Mouse (Mus musculus): ENCODE results near the gene Dnajc1. TPM values are rescaled to one million over a fixed set of nuclear protein-coding genes. Genes with fewer than 3 reads are reported as not detected.

Dnajc1 gene
- polyA plus RNA-seq, 1 experiment from 2014 or later, result 16.5 TPM

- no peaks in the 10 kb centered on the region for H3K9me3 ChIP-seq (replicated peaks; ENCODE audit: control insufficient read depth, low read length)
- no peaks in the 10 kb centered on the region for H3K27me3 ChIP-seq (replicated peaks; ENCODE audit: control insufficient read depth, insufficient read depth, low read length)
- 84% methylated on average over 11 of the region's 11 CpGs for WGBS
- H3K4me2 ChIP-seq (ENCODE audit: low read length), result no peak overlapping the region
- H3K27ac ChIP-seq (ENCODE audit: low read depth, low read length), result no peak overlapping the region
- no peaks in the 10 kb centered on the region for H3K4me1 ChIP-seq (ENCODE audit: control insufficient read depth, insufficient read depth, low read length)
- H3K4me3 ChIP-seq (ENCODE audit: low read depth, low read length), result no peak overlapping the region
- no peaks in the 10 kb centered on the region for H3K36me3 ChIP-seq (ENCODE audit: control insufficient read depth, insufficient read depth, low read length)
- DNase-seq (ENCODE audit: low spot score), result no peak
- no peak overlapping the region for H3K9ac ChIP-seq (ENCODE audit: low read length)
- ATAC-seq, result no peak
These were observed 20.0 kb downstream of the Dnajc1 start for GRCm38 (mm10) chr2:18372400-18373182.

DNA sequence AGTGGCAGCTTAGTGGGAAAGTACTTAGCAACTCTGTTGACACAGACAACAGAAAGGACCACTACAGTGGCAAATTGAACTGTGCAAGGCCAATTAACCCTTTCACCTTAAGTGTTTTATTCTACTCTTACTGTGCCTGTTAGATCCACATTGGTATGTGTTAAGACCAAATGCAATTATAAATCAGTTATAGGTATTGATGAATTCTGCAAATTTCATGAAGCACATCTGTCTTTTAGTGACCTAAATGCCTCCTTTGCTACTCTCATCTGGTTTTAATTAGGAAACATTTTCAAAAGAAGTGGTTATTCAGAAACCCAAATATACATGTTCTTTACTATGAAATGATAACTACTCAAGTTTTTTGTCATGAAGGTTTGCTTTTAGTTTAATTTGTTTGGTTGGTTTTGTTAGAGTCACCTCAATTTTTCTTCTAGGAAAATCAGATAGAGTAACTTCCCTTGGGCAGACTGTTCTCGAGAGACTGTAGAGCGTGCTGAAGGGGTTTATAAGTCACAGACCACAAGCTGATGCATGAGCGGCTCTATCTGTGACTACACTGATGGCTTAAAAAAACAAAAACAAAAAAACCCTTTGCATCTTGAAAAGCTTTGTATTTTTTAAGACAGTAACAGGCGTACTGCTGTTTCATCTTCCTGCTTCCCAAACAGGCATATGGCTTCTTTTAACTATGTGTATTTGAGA is 21.7 kb downstream of the Dnajc1 start:
- 88% methylated on average over 4 of the region's 4 CpGs for WGBS
- Histone ChIP-seq H3K27me3 (replicated peaks; ENCODE audit: control insufficient read depth, insufficient read depth, low read length) (no peaks in the 10 kb centered on the region), H3K9ac (ENCODE audit: low read length) (no peak overlapping the region), H3K4me3 (ENCODE audit: low read depth, low read length) (no peak overlapping the region), H3K9me3 (replicated peaks; ENCODE audit: control insufficient read depth, low read length) (no peaks in the 10 kb centered on the region), H3K4me1 (ENCODE audit: control insufficient read depth, insufficient read depth, low read length) (no peaks in the 10 kb centered on the region), H3K4me2 (ENCODE audit: low read length) (no peak overlapping the region), H3K27ac (ENCODE audit: low read depth, low read length) (no peak overlapping the region), H3K36me3 (ENCODE audit: control insufficient read depth, insufficient read depth, low read length) (no peaks in the 10 kb centered on the region)
- DNase-seq (ENCODE audit: low spot score) (no peak), ATAC-seq (no peak)

DNA sequence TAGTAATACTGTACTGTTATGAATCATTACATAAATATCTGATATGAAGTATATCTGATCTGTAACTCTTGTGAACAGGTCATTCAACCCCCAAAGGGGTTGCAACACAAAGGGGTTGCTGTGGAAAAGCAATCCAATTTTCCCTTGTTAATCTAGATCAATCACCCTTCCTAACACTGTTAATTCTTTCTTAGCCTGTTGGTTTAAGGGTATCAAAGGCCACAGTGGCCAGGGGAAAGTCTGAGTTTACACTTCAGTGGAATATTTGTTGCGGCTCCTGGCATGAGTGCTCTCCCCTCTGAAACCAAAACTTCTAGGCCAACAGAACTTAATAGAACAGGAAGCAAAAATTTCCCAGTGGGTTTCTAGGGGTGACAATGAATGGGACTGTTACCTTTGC is 28.2 kb downstream of the Dnajc1 start:
- no peak overlapping the region for H3K27ac ChIP-seq (ENCODE audit: low read depth, low read length)
- no peaks in the 10 kb centered on the region for H3K27me3 ChIP-seq (replicated peaks; ENCODE audit: control insufficient read depth, insufficient read depth, low read length)
- H3K4me2 ChIP-seq (ENCODE audit: low read length), result no peak overlapping the region
- H3K4me3 ChIP-seq (ENCODE audit: low read depth, low read length), result no peak overlapping the region
- H3K9me3 ChIP-seq (replicated peaks; ENCODE audit: control insufficient read depth, low read length), result 0 out of 2 replicates have a peak, but pooled peaks cover 3% of the 10 kb centered on the region
- no peaks in the 10 kb centered on the region for H3K4me1 ChIP-seq (ENCODE audit: control insufficient read depth, insufficient read depth, low read length)
- H3K36me3 ChIP-seq (ENCODE audit: control insufficient read depth, insufficient read depth, low read length), result no peaks in the 10 kb centered on the region
- DNase-seq (ENCODE audit: low spot score) (no peak), ATAC-seq (no peak)
- WGBS, result 88% methylated on average over 1 of the region's 1 CpGs
- no peak overlapping the region for H3K9ac ChIP-seq (ENCODE audit: low read length)

- H3K4me1 ChIP-seq (ENCODE audit: control insufficient read depth, insufficient read depth, low read length), result no peaks in the 10 kb centered on the region
- no peaks in the 10 kb centered on the region for H3K36me3 ChIP-seq (ENCODE audit: control insufficient read depth, insufficient read depth, low read length)
- H3K4me3 ChIP-seq (ENCODE audit: low read depth, low read length), result no peak overlapping the region
- no peak overlapping the region for H3K4me2 ChIP-seq (ENCODE audit: low read length)
- H3K9me3 ChIP-seq (replicated peaks; ENCODE audit: control insufficient read depth, low read length), result no peaks in the 10 kb centered on the region
- H3K27me3 ChIP-seq (replicated peaks; ENCODE audit: control insufficient read depth, insufficient read depth, low read length), result no peaks in the 10 kb centered on the region
- no peak overlapping the region for H3K9ac ChIP-seq (ENCODE audit: low read length)
- no peak for ATAC-seq
- no peak overlapping the region for H3K27ac ChIP-seq (ENCODE audit: low read depth, low read length)
- peak; percentile 25 for DNase-seq (ENCODE audit: low spot score)
These were observed 37.3 kb downstream of the Dnajc1 start for GRCm38 (mm10) chr2:18355293-18355692.

DNA sequence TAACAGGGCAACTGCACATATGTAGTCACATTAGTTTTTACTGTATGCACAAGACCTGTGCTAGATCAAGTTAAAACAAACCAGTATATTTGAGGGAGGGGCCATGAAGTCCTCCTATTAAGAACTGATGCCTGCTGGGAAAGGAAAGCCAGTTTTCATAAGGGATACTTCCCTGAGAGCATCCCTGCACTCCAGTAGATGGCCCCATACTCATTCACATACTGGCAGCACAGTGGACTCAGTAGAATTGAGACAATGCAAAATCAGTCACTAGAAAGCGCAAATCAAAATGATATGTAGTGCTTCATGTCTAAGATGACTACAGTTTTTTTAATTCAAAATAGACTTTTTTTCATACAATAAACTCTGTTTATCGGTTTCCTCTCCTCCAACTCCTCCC is 40.0 kb downstream of the Dnajc1 start:
- DNase-seq (ENCODE audit: low spot score) (peak; percentile 13), ATAC-seq (no peak)
- no peak overlapping the region for H3K4me2 ChIP-seq (ENCODE audit: low read length)

DNA sequence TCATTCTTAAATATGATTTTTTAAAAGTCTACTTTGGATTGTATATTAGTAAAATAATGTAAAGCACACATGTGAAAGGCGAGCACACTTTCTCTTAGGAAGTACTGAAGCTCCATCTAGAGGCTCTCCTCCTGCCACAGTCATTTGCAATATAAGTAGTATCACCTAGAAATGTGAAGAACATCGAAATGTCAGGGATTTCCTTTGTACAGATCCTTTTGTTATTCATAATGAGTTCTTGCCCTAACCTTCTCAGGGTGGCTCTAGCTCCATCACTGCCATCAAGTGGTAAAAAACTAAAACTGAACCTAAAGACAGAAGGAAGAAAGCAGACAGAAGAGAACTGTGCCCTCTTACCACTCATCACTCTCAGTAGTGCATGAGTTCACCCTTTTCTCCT is 49.2 kb downstream of the Dnajc1 start:
- 45% methylated on average over 2 of the region's 2 CpGs for whole genome bisulfite sequencing
- DNase-seq (ENCODE audit: low spot score) (peak; percentile 70), ATAC-seq (peak; percentile 67)
- Histone ChIP-seq H3K27me3 (replicated peaks; ENCODE audit: control insufficient read depth, insufficient read depth, low read length) (no peaks in the 10 kb centered on the region), H3K4me1 (ENCODE audit: control insufficient read depth, insufficient read depth, low read length) (no peaks in the 10 kb centered on the region), H3K4me2 (ENCODE audit: low read length) (no peak overlapping the region), H3K9ac (ENCODE audit: low read length) (no peak overlapping the region), H3K9me3 (replicated peaks; ENCODE audit: control insufficient read depth, low read length) (no peaks in the 10 kb centered on the region), H3K36me3 (ENCODE audit: control insufficient read depth, insufficient read depth, low read length) (no peaks in the 10 kb centered on the region), H3K4me3 (ENCODE audit: low read depth, low read length) (no peak overlapping the region), H3K27ac (ENCODE audit: low read depth, low read length) (no peak overlapping the region)

More for the DNA sequence above, 40.0 kb downstream of the Dnajc1 start:
- H3K36me3 ChIP-seq (ENCODE audit: control insufficient read depth, insufficient read depth, low read length), result no peaks in the 10 kb centered on the region
- no peak overlapping the region for H3K4me3 ChIP-seq (ENCODE audit: low read depth, low read length)
- no peak overlapping the region for H3K9ac ChIP-seq (ENCODE audit: low read length)
- WGBS, result 93% methylated on average over 2 of the region's 2 CpGs
- no peaks in the 10 kb centered on the region for H3K9me3 ChIP-seq (replicated peaks; ENCODE audit: control insufficient read depth, low read length)
- no peaks in the 10 kb centered on the region for H3K27me3 ChIP-seq (replicated peaks; ENCODE audit: control insufficient read depth, insufficient read depth, low read length)
- H3K27ac ChIP-seq (ENCODE audit: low read depth, low read length), result no peak overlapping the region
- H3K4me1 ChIP-seq (ENCODE audit: control insufficient read depth, insufficient read depth, low read length), result no peaks in the 10 kb centered on the region

DNA sequence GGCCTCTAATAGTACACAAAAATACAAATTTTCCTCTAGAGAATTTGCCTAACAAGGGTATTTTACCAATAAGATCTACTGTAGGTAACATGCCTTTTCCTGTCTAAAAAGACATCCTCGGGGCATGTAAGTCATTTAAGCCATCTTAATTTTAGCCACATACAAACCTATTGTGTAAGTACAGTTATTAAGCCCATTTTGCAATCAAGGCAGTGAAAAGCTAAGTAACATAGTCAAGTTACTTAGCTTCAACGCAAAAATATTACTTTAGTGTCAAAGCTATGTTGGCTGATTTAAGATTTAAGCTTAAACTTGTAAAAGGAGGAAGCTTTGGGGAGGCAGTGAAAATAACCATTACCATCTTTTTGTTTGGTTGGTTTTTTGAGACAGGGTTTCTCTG is 74.0 kb downstream of the Dnajc1 start:
- 91% methylated on average over 2 of the region's 2 CpGs for WGBS
- Histone ChIP-seq H3K9me3 (replicated peaks; ENCODE audit: control insufficient read depth, low read length) (no peaks in the 10 kb centered on the region; the same call in 1 of the 2 replicates), H3K4me2 (ENCODE audit: low read length) (no peak overlapping the region), H3K36me3 (ENCODE audit: control insufficient read depth, insufficient read depth, low read length) (no peaks in the 10 kb centered on the region), H3K4me1 (ENCODE audit: control insufficient read depth, insufficient read depth, low read length) (no peaks in the 10 kb centered on the region; the same call in none of the 2 replicates), H3K27ac (ENCODE audit: low read depth, low read length) (no peak overlapping the region), H3K9ac (ENCODE audit: low read length) (no peak overlapping the region), H3K4me3 (ENCODE audit: low read depth, low read length) (no peak overlapping the region), H3K27me3 (replicated peaks; ENCODE audit: control insufficient read depth, insufficient read depth, low read length) (no peaks in the 10 kb centered on the region)
- DNase-seq (ENCODE audit: low spot score) (no peak), ATAC-seq (no peak)

GRCm38 (mm10) chr2:18317503-18318281 is 74.9 kb downstream of the Dnajc1 start:
- Histone ChIP-seq H3K27me3 (replicated peaks; ENCODE audit: control insufficient read depth, insufficient read depth, low read length) (no peaks in the 10 kb centered on the region), H3K27ac (ENCODE audit: low read depth, low read length) (no peak overlapping the region), H3K9ac (ENCODE audit: low read length) (no peak overlapping the region), H3K9me3 (replicated peaks; ENCODE audit: control insufficient read depth, low read length) (no peaks in the 10 kb centered on the region; the same call in 1 of the 2 replicates), H3K36me3 (ENCODE audit: control insufficient read depth, insufficient read depth, low read length) (no peaks in the 10 kb centered on the region), H3K4me2 (ENCODE audit: low read length) (no peak overlapping the region), H3K4me3 (ENCODE audit: low read depth, low read length) (no peak overlapping the region), H3K4me1 (ENCODE audit: control insufficient read depth, insufficient read depth, low read length) (no peaks in the 10 kb centered on the region; the same call in none of the 2 replicates)
- DNase-seq (ENCODE audit: low spot score) (peak; percentile 45), ATAC-seq (peak; percentile 55; the same call in 1 of the 2 replicates)
- WGBS, result 14% methylated on average over 7 of the region's 7 CpGs

Measured in forebrain, embryonic 14.5 days (tissue).